Mouse (Mus musculus) hindbrain, embryonic 10.5 days (tissue): Measurements from ENCODE around the gene Dera. TPM values are rescaled to one million over a fixed set of nuclear protein-coding genes. Genes with fewer than 3 reads are reported as not detected.

Experiments
- DNase-seq: peaks from one replicate; pipeline ENCODE4 v3.0.0-alpha.2; 2017; ENCODE audit warnings: low spot score
- H3K27ac ChIP-seq: fragments of 300-500 bp; sonication (generic); 2 replicates; pipeline ENCODE4 v1.5.1; 2016; ENCODE audit warnings: mild to moderate bottlenecking, moderate library complexity
- H3K27me3 ChIP-seq: fragments of 300-500 bp; sonication (generic); 2 replicates; pipeline ENCODE4 v1.6.1; 2016; ENCODE audit warnings: mild to moderate bottlenecking; ENCODE audit not compliant: poor library complexity, insufficient read depth, severe bottlenecking
- H3K36me3 ChIP-seq: fragments of 300-500 bp; sonication (generic); 2 replicates; pipeline ENCODE4 v1.6.1; 2016; ENCODE audit warnings: mild to moderate bottlenecking, moderate library complexity
- H3K4me1 ChIP-seq: fragments of 300-500 bp; sonication (generic); replicated peaks from 2 replicates; pipeline ENCODE4 v1.6.1; 2016; ENCODE audit warnings: mild to moderate bottlenecking
- H3K4me3 ChIP-seq: fragments of 300-500 bp; sonication (generic); 2 replicates; pipeline ENCODE4 v1.5.1; 2016; ENCODE audit warnings: mild to moderate bottlenecking, moderate library complexity
- H3K9me3 ChIP-seq: fragments of 300-500 bp; sonication (generic); 2 replicates; pipeline ENCODE4 v1.6.1; 2016; ENCODE audit warnings: mild to moderate bottlenecking, moderate library complexity
- WGBS: fragments of 180-500 bp; shearing (Covaris S2); methylation state at CpG from one replicate; pipeline ENCODE4 v1.1.7; 2016; 5-methylcytosine and 5-hydroxymethylcytosine counted together
- polyA plus RNA-seq: library from polyadenylated mRNA; unstranded; fragments of >200 nt; fragmentation: Nextera tagmentation; extraction: Ambion mirVana; gene quantifications from 2 replicates; pipeline ENCODE4 v1.2.1, GENCODE M21; 2016

Dera gene
- polyA plus RNA-seq, 1 experiment from 2014 or later = 67.0 TPM

DNA sequence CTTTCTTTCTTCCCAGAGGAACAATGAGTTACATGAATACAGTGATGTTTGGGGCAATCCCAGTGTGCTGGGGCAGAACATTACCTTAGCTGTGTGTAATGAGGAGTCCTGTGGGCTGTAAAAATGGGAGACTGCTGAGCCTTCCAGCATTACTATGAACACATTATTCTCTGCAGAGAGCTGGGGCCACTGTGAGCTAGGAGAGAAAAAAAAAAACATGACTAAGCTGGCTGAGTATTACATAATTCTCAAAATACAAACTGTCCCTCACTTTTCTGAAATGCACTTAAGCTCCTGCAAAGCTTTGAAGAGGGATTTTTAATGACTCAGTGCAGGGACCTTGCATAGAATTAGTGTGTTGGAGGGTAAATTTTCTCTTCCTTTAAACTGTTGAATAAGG lies 143.3 kb downstream of the Dera start:
- Histone ChIP-seq H3K36me3 (no peaks in the 10 kb centered on the region), H3K27ac (no peak overlapping the region), H3K27me3 (no peaks in the 10 kb centered on the region), H3K4me3 (no peak overlapping the region), H3K4me1 (no peaks in the 10 kb centered on the region), H3K9me3 (no peaks in the 10 kb centered on the region)
- no peak for DNase-seq

DNA sequence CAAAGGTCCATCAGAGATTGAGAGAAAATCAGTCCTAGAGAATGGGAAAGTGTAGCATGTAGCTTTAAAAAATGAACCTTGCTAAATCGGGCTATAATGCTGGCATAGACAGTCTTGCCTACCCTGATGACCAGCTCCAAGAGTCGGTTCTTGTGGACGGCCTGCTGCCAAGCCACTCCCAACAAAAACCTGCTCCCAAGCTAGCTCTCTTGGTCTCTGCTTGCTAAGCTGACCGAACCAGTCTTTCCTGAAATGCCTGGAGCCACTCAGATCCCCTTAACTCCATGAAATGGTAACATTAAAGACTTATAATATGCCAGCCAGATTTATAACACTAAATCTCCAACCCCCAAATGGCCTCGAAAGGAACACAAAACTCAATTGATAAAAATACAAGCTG lies 146.9 kb downstream of the Dera start:
- Histone ChIP-seq H3K27me3 (no peaks in the 10 kb centered on the region), H3K27ac (no peak overlapping the region), H3K9me3 (no peaks in the 10 kb centered on the region), H3K36me3 (no peaks in the 10 kb centered on the region), H3K4me3 (no peak overlapping the region), H3K4me1 (no peaks in the 10 kb centered on the region)
- WGBS = 89% methylated on average over 5 of the region's 5 CpGs
- DNase-seq = no peak

Other genes with a start within 250 kb of the Dera start
- gene Eps8, start 99.7 kb upstream of the Dera start, polyA plus RNA-seq = 4.5 and 5.8 TPM in 2 replicates
- 176 and 215 TPM in 2 replicates for gene Strap, start 19.5 kb upstream of the Dera start, polyA plus RNA-seq